Mouse (Mus musculus): Measurements from ENCODE around the gene Hrc. TPM values are rescaled to one million over a fixed set of nuclear protein-coding genes. Genes with fewer than 3 reads are reported as not detected.

Gene Hrc
- polyA plus RNA-seq, 1 experiment from 2014 or later: 0.76 TPM

GRCm38 (mm10) chr7:45325800-45326199, 9.3 kb upstream of the Hrc start:
- H3K4me3 ChIP-seq (ENCODE audit: low read depth, low read length): no peak overlapping the region
- H3K4me1 ChIP-seq (replicated peaks; ENCODE audit: control insufficient read depth, insufficient read depth, low read length): peaks cover 2% of the 10 kb centered on the region; the same call in 1 of the 2 replicates
- H3K9ac ChIP-seq (ENCODE audit: low read depth, low read length): no peak overlapping the region
- TF ChIP-seq CTCF (IDR thresholded peaks at IDR 0.05; ENCODE audit: low read depth): peak; percentile 42
- H3K27ac ChIP-seq (ENCODE audit: low read depth, low read length): no peak overlapping the region
- H3K9me3 ChIP-seq (ENCODE audit: control insufficient read depth): no peaks in the 10 kb centered on the region
- no peak overlapping the region for H3K4me2 ChIP-seq (replicated peaks; ENCODE audit: low read depth)
- peaks cover 43% of the 10 kb centered on the region for H3K36me3 ChIP-seq (ENCODE audit: control insufficient read depth, insufficient read depth)
- H3K27me3 ChIP-seq (replicated peaks; ENCODE audit: control insufficient read depth, insufficient read depth, low read length): no peaks in the 10 kb centered on the region
- no peak for ATAC-seq

- Histone ChIP-seq H3K27ac (ENCODE audit: low read depth, low read length) (no peak overlapping the region), H3K9me3 (ENCODE audit: control insufficient read depth) (no peaks in the 10 kb centered on the region), H3K4me1 (replicated peaks; ENCODE audit: control insufficient read depth, insufficient read depth, low read length) (0 out of 2 replicates have a peak, but pooled peaks cover 5% of the 10 kb centered on the region), H3K9ac (ENCODE audit: low read depth, low read length) (no peak overlapping the region), H3K4me2 (replicated peaks; ENCODE audit: low read depth) (no peak overlapping the region), H3K27me3 (replicated peaks; ENCODE audit: control insufficient read depth, insufficient read depth, low read length) (no peaks in the 10 kb centered on the region), H3K4me3 (ENCODE audit: low read depth, low read length) (no peak overlapping the region), H3K36me3 (ENCODE audit: control insufficient read depth, insufficient read depth) (peaks cover 41% of the 10 kb centered on the region)
- WGBS: 84% methylated on average over 13 of the region's 13 CpGs
- TF ChIP-seq CTCF (IDR thresholded peaks at IDR 0.05; ENCODE audit: low read depth): no peak
- ATAC-seq: no peak
Measured at GRCm38 (mm10) chr7:45328841-45329475, 6.1 kb upstream of the Hrc start.

- WGBS: 87% methylated on average over 6 of the region's 6 CpGs
Measured at GRCm38 (mm10) chr7:45331502-45331901, 3.6 kb upstream of the Hrc start.

GRCm38 (mm10) chr7:45332685-45333425, 2.2 kb upstream of the Hrc start:
- H3K27ac ChIP-seq (ENCODE audit: low read depth, low read length): peak overlapping the region; percentile 91
- TF ChIP-seq CTCF (IDR thresholded peaks at IDR 0.05; ENCODE audit: low read depth): no peak; the same call in none of the 2 replicates
- H3K4me3 ChIP-seq (ENCODE audit: low read depth, low read length): peak overlapping the region; percentile 73
- peaks cover 13% of the 10 kb centered on the region; the same call in 1 of the 2 replicates for H3K4me1 ChIP-seq (replicated peaks; ENCODE audit: control insufficient read depth, insufficient read depth, low read length)
- H3K4me2 ChIP-seq (replicated peaks; ENCODE audit: low read depth): peak overlapping the region; percentile 79
- peaks cover 8% of the 10 kb centered on the region; the same call in 1 of the 2 replicates for H3K36me3 ChIP-seq (ENCODE audit: control insufficient read depth, insufficient read depth)
- no peaks in the 10 kb centered on the region for H3K27me3 ChIP-seq (replicated peaks; ENCODE audit: control insufficient read depth, insufficient read depth, low read length)
- peak overlapping the region; percentile 71 for H3K9ac ChIP-seq (ENCODE audit: low read depth, low read length)
- under 1% methylated on average over 22 of the region's 22 CpGs for WGBS
- H3K9me3 ChIP-seq (ENCODE audit: control insufficient read depth): no peaks in the 10 kb centered on the region
- ATAC-seq: peak; percentile 65

More at GRCm38 (mm10) chr7:45331502-45331901, 3.6 kb upstream of the Hrc start:
- Histone ChIP-seq H3K4me3 (ENCODE audit: low read depth, low read length) (no peak overlapping the region), H3K9ac (ENCODE audit: low read depth, low read length) (no peak overlapping the region), H3K9me3 (ENCODE audit: control insufficient read depth) (no peaks in the 10 kb centered on the region), H3K27me3 (replicated peaks; ENCODE audit: control insufficient read depth, insufficient read depth, low read length) (no peaks in the 10 kb centered on the region), H3K27ac (ENCODE audit: low read depth, low read length) (no peak overlapping the region), H3K4me2 (replicated peaks; ENCODE audit: low read depth) (no peak overlapping the region), H3K4me1 (replicated peaks; ENCODE audit: control insufficient read depth, insufficient read depth, low read length) (0 out of 2 replicates have a peak, but pooled peaks cover 10% of the 10 kb centered on the region), H3K36me3 (ENCODE audit: control insufficient read depth, insufficient read depth) (peaks cover 22% of the 10 kb centered on the region)
- no peak for ATAC-seq
- TF ChIP-seq CTCF (IDR thresholded peaks at IDR 0.05; ENCODE audit: low read depth): peak; percentile 55

GRCm38 (mm10) chr7:45333431-45333982, 1.6 kb upstream of the Hrc start, which contains the start of gene Trpm4:
Gene Trpm4 (minus strand): TSS chr7:45333780.
- TF ChIP-seq CTCF (IDR thresholded peaks at IDR 0.05; ENCODE audit: low read depth): no peak
- peak; percentile 68 for ATAC-seq
- Histone ChIP-seq H3K9ac (ENCODE audit: low read depth, low read length) (peak within 1 kb of the TSS; percentile 71), H3K4me1 (replicated peaks; ENCODE audit: control insufficient read depth, insufficient read depth, low read length) (peaks cover 19% of the 10 kb centered on the region), H3K9me3 (ENCODE audit: control insufficient read depth) (no peaks in the 10 kb centered on the region), H3K4me3 (ENCODE audit: low read depth, low read length) (peak within 1 kb of the TSS; percentile 73), H3K4me2 (replicated peaks; ENCODE audit: low read depth) (peak within 1 kb of the TSS; percentile 79), H3K27ac (ENCODE audit: low read depth, low read length) (peak within 1 kb of the TSS; percentile 91), H3K36me3 (ENCODE audit: control insufficient read depth, insufficient read depth) (peaks cover 8% of the 10 kb centered on the region; the same call in 1 of the 2 replicates), H3K27me3 (replicated peaks; ENCODE audit: control insufficient read depth, insufficient read depth, low read length) (no peaks in the 10 kb centered on the region)
- WGBS: under 1% methylated on average over 38 of the region's 38 CpGs

- H3K9me3 ChIP-seq (ENCODE audit: control insufficient read depth): no peaks in the 10 kb centered on the region
- no peaks in the 10 kb centered on the region for H3K27me3 ChIP-seq (replicated peaks; ENCODE audit: control insufficient read depth, insufficient read depth, low read length)
- TF ChIP-seq CTCF (IDR thresholded peaks at IDR 0.05; ENCODE audit: low read depth): no peak
- peaks cover 8% of the 10 kb centered on the region; the same call in 1 of the 2 replicates for H3K36me3 ChIP-seq (ENCODE audit: control insufficient read depth, insufficient read depth)
- 22% methylated on average over 3 of the region's 3 CpGs for WGBS
- no peak for ATAC-seq
- no peak overlapping the region for H3K4me3 ChIP-seq (ENCODE audit: low read depth, low read length)
- H3K27ac ChIP-seq (ENCODE audit: low read depth, low read length): no peak overlapping the region
- H3K4me1 ChIP-seq (replicated peaks; ENCODE audit: control insufficient read depth, insufficient read depth, low read length): peaks cover 23% of the 10 kb centered on the region
- H3K9ac ChIP-seq (ENCODE audit: low read depth, low read length): no peak overlapping the region
- peak overlapping the region; percentile 17; the same call in 1 of the 2 replicates for H3K4me2 ChIP-seq (replicated peaks; ENCODE audit: low read depth)
Measured at GRCm38 (mm10) chr7:45334605-45335004, 485 bp upstream of the Hrc start.

Measured in intestine, postnatal 0 days (tissue).